Mouse (Mus musculus): ENCODE data around the gene Gpd1. TPM values are rescaled to one million over a fixed set of nuclear protein-coding genes. Genes with fewer than 3 reads are reported as not detected.
"Not testable (repeated sequence)": the region's sequence is repeated elsewhere in the genome, so short reads cannot be mapped to it uniquely, and the experiment has no call there.

Gene Gpd1
- polyA plus RNA-seq, 1 experiment from 2014 or later, result 0.63 TPM

GRCm38 (mm10) chr15:99721921-99722743 is 4.8 kb downstream of the Gpd1 start:
- no peaks in the 10 kb centered on the region for H3K36me3 ChIP-seq (ENCODE audit: control insufficient read depth, insufficient read depth, low read length)
- WGBS (ENCODE audit: insufficient replicate concordance), result 69% methylated on average over 25 of the region's 25 CpGs
- no peak for ATAC-seq (replicated peaks; ENCODE audit: insufficient number of reproducible peaks, low FRiP score, low TSS enrichment)
- peaks cover 26% of the 10 kb centered on the region for H3K4me1 ChIP-seq (ENCODE audit: control insufficient read depth, insufficient read depth, low read length)
- no peak overlapping the region for H3K27ac ChIP-seq (ENCODE audit: low read depth, low read length)
- H3K27me3 ChIP-seq (ENCODE audit: control insufficient read depth, insufficient read depth, low read length), result no peaks in the 10 kb centered on the region
- no peaks in the 10 kb centered on the region for H3K9me3 ChIP-seq (replicated peaks; ENCODE audit: control insufficient read depth, low read length)
- H3K4me2 ChIP-seq, result no peak overlapping the region
- no peak overlapping the region for H3K9ac ChIP-seq (ENCODE audit: low read depth, low read length)
- H3K4me3 ChIP-seq (ENCODE audit: low read depth, low read length), result no peak overlapping the region

DNA sequence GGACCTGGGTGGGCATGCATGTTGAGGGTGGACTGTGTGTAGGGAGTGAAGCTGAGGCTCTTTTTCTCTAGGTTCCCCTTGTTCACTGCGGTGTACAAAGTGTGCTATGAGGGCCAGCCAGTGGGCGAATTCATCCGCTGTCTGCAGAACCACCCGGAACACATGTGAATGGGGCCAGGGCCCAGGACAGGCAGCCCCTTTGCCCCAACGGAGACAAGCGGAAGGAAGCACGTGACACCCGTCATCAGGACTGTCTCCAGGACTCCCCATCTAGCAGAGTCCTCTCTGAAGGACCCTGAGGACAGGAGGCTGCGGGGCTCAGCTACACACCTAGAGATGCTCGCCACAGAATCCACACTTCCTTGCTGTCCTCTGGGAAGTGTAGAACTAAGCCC is 5.8 kb downstream of the Gpd1 start:
- Histone ChIP-seq H3K27ac (ENCODE audit: low read depth, low read length) (peak overlapping the region; percentile 95), H3K36me3 (ENCODE audit: control insufficient read depth, insufficient read depth, low read length) (peaks cover 4% of the 10 kb centered on the region), H3K9me3 (replicated peaks; ENCODE audit: control insufficient read depth, low read length) (no peaks in the 10 kb centered on the region), H3K4me2 (peak overlapping the region; percentile 72), H3K27me3 (ENCODE audit: control insufficient read depth, insufficient read depth, low read length) (no peaks in the 10 kb centered on the region), H3K4me1 (ENCODE audit: control insufficient read depth, insufficient read depth, low read length) (peaks cover 26% of the 10 kb centered on the region), H3K9ac (ENCODE audit: low read depth, low read length) (peak overlapping the region; percentile 60), H3K4me3 (ENCODE audit: low read depth, low read length) (no peak overlapping the region)
- WGBS (ENCODE audit: insufficient replicate concordance), result 48% methylated on average over 10 of the region's 10 CpGs
- no peak for ATAC-seq (replicated peaks; ENCODE audit: insufficient number of reproducible peaks, low FRiP score, low TSS enrichment)

DNA sequence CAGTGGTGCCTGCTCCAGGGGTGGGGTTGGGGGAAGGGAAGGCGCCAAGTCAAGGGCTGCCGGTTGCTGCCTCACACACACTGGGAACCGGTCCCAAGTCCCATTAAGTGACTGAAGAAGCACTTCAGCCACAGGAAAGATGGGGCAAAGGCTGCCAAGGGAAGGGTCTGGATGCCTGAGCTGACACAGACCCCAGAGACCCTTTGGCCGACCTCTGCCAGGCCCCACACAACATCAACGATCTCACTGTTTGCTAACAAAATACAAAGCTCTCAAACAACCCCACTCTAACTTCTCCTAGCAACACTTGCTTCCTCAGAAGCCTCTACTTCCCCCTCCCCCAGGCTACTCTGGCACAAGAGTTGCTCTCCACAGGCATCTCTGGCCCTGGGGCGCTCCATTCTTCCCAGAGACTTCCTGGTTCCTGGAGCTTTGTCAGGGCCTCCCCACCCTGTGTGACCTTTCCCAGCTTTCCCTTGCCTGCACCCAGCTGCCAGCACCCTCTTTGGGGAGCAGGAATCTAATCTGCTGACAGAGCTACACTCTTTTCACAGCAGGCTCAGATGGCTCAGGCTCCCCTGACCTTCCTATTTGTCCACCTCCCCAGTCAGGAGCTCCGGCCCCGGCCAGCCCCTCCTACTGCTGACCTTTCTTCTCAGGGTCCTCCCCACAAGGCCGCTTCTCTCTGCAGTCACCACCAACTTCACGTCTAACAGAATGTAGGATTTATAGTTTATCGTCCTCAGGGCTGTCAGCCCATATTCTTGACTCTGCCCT is 6.4 kb downstream of the Gpd1 start:
- 14% methylated on average over 11 of the region's 11 CpGs for WGBS (ENCODE audit: insufficient replicate concordance)
- Histone ChIP-seq H3K9ac (ENCODE audit: low read depth, low read length) (peak overlapping the region; percentile 60), H3K4me3 (ENCODE audit: low read depth, low read length) (peak overlapping the region; percentile 94; the same call in 1 of the 2 replicates)

DNA sequence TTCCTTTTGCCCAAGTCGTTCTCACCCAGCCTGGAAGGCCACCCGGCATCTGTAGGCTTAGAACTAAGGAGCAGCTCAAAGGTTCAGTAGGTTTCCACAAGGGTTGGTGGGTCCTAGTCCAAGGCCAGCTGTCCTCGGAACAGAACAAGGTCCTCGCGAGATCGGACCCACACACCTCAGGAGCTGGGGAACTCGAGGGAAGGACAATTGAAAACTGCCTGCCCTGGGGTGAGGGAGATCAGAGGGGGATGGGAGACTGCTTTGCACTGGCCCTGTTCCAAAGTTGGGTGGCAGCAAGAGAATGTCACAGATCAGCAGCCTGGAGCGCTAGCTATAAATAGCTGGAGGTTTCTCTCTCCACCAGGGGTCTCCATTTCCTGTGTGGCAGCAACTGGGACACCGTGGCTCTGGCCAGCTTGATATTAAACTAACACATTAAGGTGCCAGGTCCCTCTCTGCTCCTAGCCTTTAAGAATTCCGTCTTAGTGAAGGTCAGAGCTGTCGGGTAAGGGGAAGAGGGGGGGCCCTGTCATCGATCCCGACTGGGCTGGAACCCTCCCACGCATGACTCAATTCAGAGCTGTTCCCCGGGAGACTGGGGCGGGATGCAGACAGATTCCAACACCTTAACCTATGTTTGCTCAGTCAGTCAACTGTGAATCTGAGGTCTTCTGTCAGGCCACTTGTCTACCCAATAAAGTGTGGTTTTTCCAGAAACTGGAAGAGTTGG is 7.1 kb downstream of the Gpd1 start:
- peak overlapping the region; percentile 72 for H3K4me2 ChIP-seq
- H3K36me3 ChIP-seq (ENCODE audit: control insufficient read depth, insufficient read depth, low read length), result peaks cover 16% of the 10 kb centered on the region
- peak overlapping the region; percentile 95 for H3K27ac ChIP-seq (ENCODE audit: low read depth, low read length)
- peak overlapping the region; percentile 94 for H3K4me3 ChIP-seq (ENCODE audit: low read depth, low read length)
- peak overlapping the region; percentile 60 for H3K9ac ChIP-seq (ENCODE audit: low read depth, low read length)
- ATAC-seq (replicated peaks; ENCODE audit: insufficient number of reproducible peaks, low FRiP score, low TSS enrichment), result peak; percentile 28
- no peaks in the 10 kb centered on the region; the same call in 1 of the 2 replicates for H3K9me3 ChIP-seq (replicated peaks; ENCODE audit: control insufficient read depth, low read length)
- H3K4me1 ChIP-seq (ENCODE audit: control insufficient read depth, insufficient read depth, low read length), result peaks cover 26% of the 10 kb centered on the region
- no peaks in the 10 kb centered on the region for H3K27me3 ChIP-seq (ENCODE audit: control insufficient read depth, insufficient read depth, low read length)
- 7% methylated on average over 16 of the region's 16 CpGs for WGBS (ENCODE audit: insufficient replicate concordance)

More for the DNA sequence above, 6.4 kb downstream of the Gpd1 start:
- H3K4me2 ChIP-seq, result peak overlapping the region; percentile 72
- H3K4me1 ChIP-seq (ENCODE audit: control insufficient read depth, insufficient read depth, low read length), result peaks cover 26% of the 10 kb centered on the region
- H3K27me3 ChIP-seq (ENCODE audit: control insufficient read depth, insufficient read depth, low read length), result no peaks in the 10 kb centered on the region
- H3K9me3 ChIP-seq (replicated peaks; ENCODE audit: control insufficient read depth, low read length), result no peaks in the 10 kb centered on the region; the same call in 1 of the 2 replicates
- peaks cover 9% of the 10 kb centered on the region for H3K36me3 ChIP-seq (ENCODE audit: control insufficient read depth, insufficient read depth, low read length)
- ATAC-seq (replicated peaks; ENCODE audit: insufficient number of reproducible peaks, low FRiP score, low TSS enrichment), result no peak
- peak overlapping the region; percentile 95 for H3K27ac ChIP-seq (ENCODE audit: low read depth, low read length)

DNA sequence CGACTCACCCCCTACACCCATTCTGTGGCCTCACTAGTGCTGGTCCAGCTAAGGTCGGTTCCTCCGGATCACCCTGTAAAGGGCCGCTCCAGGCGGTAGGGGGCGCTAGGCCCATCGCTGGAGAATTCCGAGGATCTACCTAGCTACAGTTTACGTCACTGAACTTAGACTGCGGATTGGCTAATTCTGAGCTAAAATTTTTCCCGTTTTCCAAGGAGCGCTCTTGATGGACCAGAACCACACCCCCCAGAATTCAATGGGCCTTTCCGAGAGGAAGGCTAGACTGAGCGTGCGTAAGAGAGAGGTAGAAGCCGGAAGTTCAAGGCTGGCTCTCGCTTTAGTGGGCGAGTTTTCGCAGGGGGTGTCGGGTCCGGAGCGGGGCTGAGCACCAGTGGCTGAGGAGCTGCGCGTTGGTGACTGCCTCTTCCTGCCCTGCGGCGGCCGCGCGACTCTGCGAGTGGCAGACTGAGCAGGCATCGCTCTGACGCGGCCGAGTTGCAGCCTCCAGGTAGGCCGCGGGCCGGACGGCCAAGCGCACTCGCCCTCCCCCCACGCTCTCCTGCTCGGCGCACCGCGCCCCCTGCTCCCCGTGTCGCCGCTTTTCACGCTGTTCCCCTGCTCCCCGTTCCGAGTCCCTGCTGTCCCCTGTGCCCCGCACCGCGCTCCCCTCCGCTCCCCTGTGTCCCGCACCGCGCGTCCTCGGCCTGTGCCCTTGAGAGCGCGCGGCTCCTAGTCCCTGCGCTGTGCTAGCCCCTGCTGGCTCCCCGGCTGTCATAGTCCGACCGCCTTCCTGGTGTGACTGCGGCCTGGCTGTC is 8.2 kb downstream of the Gpd1 start, which contains the start of gene Cox14:
TSS of gene Cox14 (plus strand) at position 278 of the 815 bp plus-strand sequence.
- Histone ChIP-seq H3K4me1 (ENCODE audit: control insufficient read depth, insufficient read depth, low read length) (peaks cover 26% of the 10 kb centered on the region), H3K27ac (ENCODE audit: low read depth, low read length) (peak within 1 kb of the TSS; percentile 95), H3K9me3 (replicated peaks; ENCODE audit: control insufficient read depth, low read length) (no peaks in the 10 kb centered on the region; the same call in 1 of the 2 replicates), H3K27me3 (ENCODE audit: control insufficient read depth, insufficient read depth, low read length) (no peaks in the 10 kb centered on the region), H3K4me3 (ENCODE audit: low read depth, low read length) (peak within 1 kb of the TSS; percentile 94), H3K36me3 (ENCODE audit: control insufficient read depth, insufficient read depth, low read length) (peaks cover 16% of the 10 kb centered on the region), H3K4me2 (peak within 1 kb of the TSS; percentile 83), H3K9ac (ENCODE audit: low read depth, low read length) (peak within 1 kb of the TSS; percentile 93)
- ATAC-seq (replicated peaks; ENCODE audit: insufficient number of reproducible peaks, low FRiP score, low TSS enrichment), result peak; percentile 89
- WGBS (ENCODE audit: insufficient replicate concordance), result under 1% methylated on average over 53 of the region's 68 CpGs

DNA sequence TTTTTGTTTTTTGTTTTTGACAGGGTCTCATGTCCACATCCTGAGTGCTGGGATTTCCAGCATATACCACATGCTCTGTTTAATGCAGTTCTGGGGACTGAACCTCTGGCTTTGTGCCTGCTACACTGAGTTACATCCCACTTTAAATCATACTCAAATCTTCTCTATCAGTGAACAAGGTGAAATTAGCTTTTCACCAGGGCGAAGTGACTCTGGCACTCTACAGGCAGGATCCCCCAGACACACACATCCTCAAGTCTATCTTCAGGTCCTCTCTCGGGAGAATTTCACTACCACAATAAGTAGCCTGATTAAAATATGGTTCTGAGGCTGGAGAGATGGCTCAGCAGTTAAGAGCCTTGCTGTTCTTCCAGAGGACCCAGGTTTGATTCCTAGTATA is 9.2 kb downstream of the Gpd1 start:
- Histone ChIP-seq H3K4me3 (ENCODE audit: low read depth, low read length) (peak overlapping the region; percentile 94), H3K27ac (ENCODE audit: low read depth, low read length) (no peak overlapping the region), H3K9me3 (replicated peaks; ENCODE audit: control insufficient read depth, low read length) (no peaks in the 10 kb centered on the region; the same call in 1 of the 2 replicates), H3K27me3 (ENCODE audit: control insufficient read depth, insufficient read depth, low read length) (no peaks in the 10 kb centered on the region), H3K9ac (ENCODE audit: low read depth, low read length) (peak overlapping the region; percentile 93), H3K4me1 (ENCODE audit: control insufficient read depth, insufficient read depth, low read length) (peaks cover 26% of the 10 kb centered on the region), H3K4me2 (peak overlapping the region; percentile 83), H3K36me3 (ENCODE audit: control insufficient read depth, insufficient read depth, low read length) (peaks cover 16% of the 10 kb centered on the region)
- 76% methylated on average over 2 of the region's 2 CpGs for WGBS (ENCODE audit: insufficient replicate concordance)
- ATAC-seq (replicated peaks; ENCODE audit: insufficient number of reproducible peaks, low FRiP score, low TSS enrichment), result no peak

- not testable (repeated sequence) for H3K27ac ChIP-seq (ENCODE audit: low read depth, low read length); H3K9ac ChIP-seq (ENCODE audit: low read depth, low read length); H3K4me2 ChIP-seq; ATAC-seq (replicated peaks; ENCODE audit: insufficient number of reproducible peaks, low FRiP score, low TSS enrichment); H3K4me3 ChIP-seq (ENCODE audit: low read depth, low read length); H3K9me3 ChIP-seq (replicated peaks; ENCODE audit: control insufficient read depth, low read length); H3K27me3 ChIP-seq (ENCODE audit: control insufficient read depth, insufficient read depth, low read length)
- H3K36me3 ChIP-seq (ENCODE audit: control insufficient read depth, insufficient read depth, low read length), result peaks cover 16% of the 10 kb centered on the region
- 88% methylated on average over 4 of the region's 5 CpGs for WGBS (ENCODE audit: insufficient replicate concordance)
- H3K4me1 ChIP-seq (ENCODE audit: control insufficient read depth, insufficient read depth, low read length), result peaks cover 26% of the 10 kb centered on the region
Observed at GRCm38 (mm10) chr15:99727039-99727438, 9.7 kb downstream of the Gpd1 start.

All from heart, embryonic 11.5 days (tissue).